1 mouse cellular context compared by ENCODE assay signal in the genomic region with DNA sequence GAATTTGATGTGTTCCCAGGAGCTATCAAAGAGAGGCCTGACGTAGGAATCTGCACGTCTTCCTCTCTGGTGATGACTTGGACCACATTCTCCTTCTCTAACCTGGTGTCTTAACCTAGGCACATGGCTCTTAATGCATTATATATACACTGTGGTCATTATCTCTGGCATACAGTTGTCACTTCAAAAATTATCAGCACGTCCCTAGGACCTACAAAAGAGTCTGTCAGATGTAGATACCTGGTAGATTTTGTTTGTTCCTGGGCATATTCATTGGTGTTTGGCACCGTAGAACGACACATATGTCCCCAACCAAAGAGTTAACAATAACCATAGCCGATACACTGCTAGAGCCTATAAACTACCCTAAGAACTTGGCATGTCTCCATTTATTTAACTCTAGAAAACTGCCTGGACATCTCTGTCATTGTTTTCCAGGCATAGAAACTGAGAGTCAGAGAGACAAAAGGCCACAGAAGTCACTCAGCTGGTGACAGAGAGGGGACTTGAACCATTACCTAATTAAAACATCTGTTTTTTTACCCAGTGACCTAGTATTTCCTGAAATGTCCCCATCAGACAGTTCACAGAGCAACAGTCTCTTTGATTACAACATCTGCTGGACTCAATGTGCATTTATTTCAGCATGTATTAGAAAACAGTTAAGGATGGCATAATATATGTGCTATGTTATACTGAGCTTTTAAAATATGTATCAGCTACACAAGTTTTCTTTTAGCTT.
TF ChIP-seq lines count a peak whose summit lies in the region.

No protein-coding gene starts in this region.

TF ChIP-seq in MEL, 35 proteins besides CTCF, POLR2A, EP300 and RAD21 (continued from another document):
- no peak for TF ChIP-seq NELFE (IDR thresholded peaks at IDR 0.05; ENCODE audit: low read depth, low read length)
- TF ChIP-seq MXI1 (IDR thresholded peaks at IDR 0.05; ENCODE audit: low read depth, low read length), result peak; percentile 86
- TF ChIP-seq ETS1 (IDR thresholded peaks at IDR 0.05; ENCODE audit: low read depth, low read length), result peak; percentile 83
- peak; percentile 97 for TF ChIP-seq TAL1 (IDR thresholded peaks at IDR 0.05; ENCODE audit: low read length)
